Comparison of ENCODE assay signal across 9 mouse cellular contexts in the genomic region with DNA sequence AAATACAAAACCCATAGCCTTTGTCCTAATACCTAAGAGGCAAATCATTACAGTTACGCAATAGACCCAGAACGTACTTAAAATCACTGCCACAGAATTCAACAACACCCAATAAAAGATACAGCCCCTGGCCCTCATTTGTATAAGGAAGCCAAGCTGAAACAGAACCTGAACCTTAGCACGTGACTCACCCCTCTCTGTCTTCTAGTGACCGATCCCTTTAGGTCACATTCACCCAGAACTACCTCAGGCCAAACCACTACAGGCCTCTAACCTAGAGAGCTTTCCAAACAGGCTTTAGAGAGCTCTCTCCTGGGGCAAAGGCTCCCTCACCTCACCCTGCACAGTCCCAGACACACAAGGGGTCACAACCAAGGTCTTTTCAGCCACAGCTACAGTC. TPM values are rescaled to one million over a fixed set of nuclear protein-coding genes. Genes with fewer than 3 reads are reported as not detected.
DNase-seq lines count a peak whose midpoint lies in the region; ATAC-seq and TF ChIP-seq lines count a peak whose summit lies in the region.
"Had no signal": no experiment of that assay in that cellular context is flagged by ENCODE, and none has a peak within 500 bp of the region (broad histone marks: within the 10 kb centered on the region; RNA-seq: fewer than 3 reads in every experiment).

No protein-coding gene starts in this region.

- peaks cover 61% of the 10 kb centered on the region for H3K4me1 ChIP-seq in kidney, adult 2 months (ENCODE audit: control insufficient read depth, insufficient read depth, low read length)
- peaks cover 28% of the 10 kb centered on the region for H3K4me1 ChIP-seq in bone marrow, adult 2 months (ENCODE audit: control insufficient read depth, insufficient read depth, low read length)
- peaks cover 58% of the 10 kb centered on the region for H3K4me1 ChIP-seq in intestine, embryonic 16.5 days (ENCODE audit: control insufficient read depth, insufficient read depth, low read length)
- H3K4me1 ChIP-seq in thymus, adult 2 months (replicated peaks; ENCODE audit: control insufficient read depth, insufficient read depth, low read length) = peaks cover 49% of the 10 kb centered on the region

- H3K4me3 ChIP-seq in kidney, adult 2 months (ENCODE audit: insufficient read depth, low read depth, low read length) = no peak overlapping the region
- H3K4me3 ChIP-seq in bone marrow, adult 2 months (replicated peaks; ENCODE audit: control insufficient read depth, low read depth, low read length) = no peak overlapping the region
- no peak overlapping the region for H3K4me3 ChIP-seq in intestine, embryonic 16.5 days (ENCODE audit: low read length)
- H3K4me3 ChIP-seq in thymus, adult 2 months (ENCODE audit: control insufficient read depth, insufficient read depth, low read length) = no peak overlapping the region

- no peak overlapping the region for H3K4me2 ChIP-seq in intestine, embryonic 16.5 days (ENCODE audit: low read depth, low read length)

- no peak overlapping the region for H3K9ac ChIP-seq in intestine, embryonic 16.5 days (ENCODE audit: low read depth, low read length)

- no peaks in the 10 kb centered on the region for H3K27me3 ChIP-seq in kidney, adult 2 months (replicated peaks; ENCODE audit: control insufficient read depth, insufficient read depth, low read length)
- 0 out of 2 replicates have a peak, but pooled peaks cover 3% of the 10 kb centered on the region for H3K27me3 ChIP-seq in intestine, embryonic 16.5 days (replicated peaks; ENCODE audit: control insufficient read depth, insufficient read depth, low read length)
- H3K27me3 ChIP-seq in thymus, adult 2 months (ENCODE audit: control insufficient read depth, insufficient read depth, low read length) = no peaks in the 10 kb centered on the region

- no peaks in the 10 kb centered on the region for H3K36me3 ChIP-seq in kidney, adult 2 months (ENCODE audit: control insufficient read depth, insufficient read depth, low read length)
- no peaks in the 10 kb centered on the region for H3K36me3 ChIP-seq in intestine, embryonic 16.5 days (ENCODE audit: control insufficient read depth, insufficient read depth, low read length)
- H3K36me3 ChIP-seq in thymus, adult 2 months (ENCODE audit: control insufficient read depth, insufficient read depth, low read length) = no peaks in the 10 kb centered on the region

- peak overlapping the region; percentile 64 for H3K27ac ChIP-seq in kidney, adult 2 months (ENCODE audit: insufficient read depth, low read depth, low read length)
- H3K27ac ChIP-seq in bone marrow, adult 2 months (ENCODE audit: control insufficient read depth, insufficient read depth, low read depth, low read length, poor library complexity) = peak overlapping the region; percentile 7
- H3K27ac ChIP-seq in intestine, embryonic 16.5 days (ENCODE audit: low read length) = peak overlapping the region; percentile 26
- H3K27ac ChIP-seq in thymus, adult 2 months (ENCODE audit: control insufficient read depth, insufficient read depth, low read length) = no peak overlapping the region

- H3K9me3 ChIP-seq in intestine, embryonic 16.5 days (ENCODE audit: control insufficient read depth, low read length) = no peaks in the 10 kb centered on the region
- H3K9me3 ChIP-seq: G1E had no signal

- peak; percentile 72 for DNase-seq in kidney, adult 2 months
- no peak for DNase-seq in kidney, postnatal 4 days
- peak; percentile 37 for DNase-seq in lung, postnatal 25 days (ENCODE audit: low spot score)
- no peak for DNase-seq in layer of hippocampus, adult 9-11 months
- DNase-seq in thymus, adult 2 months = no peak
- DNase-seq in spleen, postnatal 10 days (ENCODE audit: low spot score in 2 of 2) = no peak

- no peak for TF ChIP-seq POLR2A in kidney, adult 2 months (IDR thresholded peaks at IDR 0.05; ENCODE audit: low read depth, low read length)
- no peak for TF ChIP-seq POLR2A in bone marrow, adult 2 months (IDR thresholded peaks at IDR 0.05; ENCODE audit: borderline replicate concordance, control insufficient read depth, low read depth, low read length)
- TF ChIP-seq POLR2A in thymus, adult 2 months (IDR thresholded peaks at IDR 0.05; ENCODE audit: control insufficient read depth, extremely low read depth, insufficient read depth, low read length, poor library complexity) = no peak

- ATAC-seq in intestine, embryonic 16.5 days = peak; percentile 19; the same call in 1 of the 2 replicates

- WGBS in kidney, adult 2 months = 48% methylated on average over 4 of the region's 4 CpGs
- WGBS in bone marrow, adult 2 months = 60% methylated on average over 4 of the region's 4 CpGs
- WGBS in intestine, embryonic 16.5 days = 56% methylated on average over 4 of the region's 4 CpGs
- 91% methylated on average over 4 of the region's 4 CpGs for WGBS in thymus, adult 2 months

- no peak for TF ChIP-seq CTCF in kidney, adult 2 months (conservative IDR thresholded peaks at IDR 0.05; ENCODE audit: insufficient read depth, insufficient read length, low read depth, low read length)
- TF ChIP-seq CTCF in bone marrow, adult 2 months (IDR thresholded peaks at IDR 0.05; ENCODE audit: control insufficient read depth, insufficient read depth, low read length) = no peak
- no peak for TF ChIP-seq CTCF in thymus, adult 2 months (IDR thresholded peaks at IDR 0.05; ENCODE audit: borderline replicate concordance, control insufficient read depth, extremely low read depth, insufficient read depth, low read length, poor library complexity)

RNA-seq across cellular contexts. Expression of a gene that starts 6.6 kb away (rescaled TPM):
- 20.1 and 22.2 TPM in 2 replicates for polyA plus RNA-seq in kidney, adult 2 months (2012; rRNA removed)
- 32.2 and 44.4 TPM in 2 replicates for polyA plus RNA-seq in bone marrow, adult 2 months (2011; ENCODE audit: insufficient read depth, insufficient read length, low replicate concordance, missing spikeins)
- 26.6 and 27.3 TPM in 2 replicates for polyA plus RNA-seq in intestine, embryonic 16.5 days (2015; fragmentation: Nextera tagmentation; extraction: Ambion mirVana)
- polyA plus RNA-seq in thymus, adult 2 months (2012; rRNA removed) = 34.1 and 49.4 TPM in 2 replicates

Comparison
In these comparisons a context has a peak if more than half of its experiments do, and no peak if none do; other contexts are left out.
1. DNase-seq: peak in kidney, adult 2 months (single experiment) and lung, postnatal 25 days (single experiment); none in kidney, postnatal 4 days (0 of 2), layer of hippocampus, adult 9-11 months (single experiment), thymus, adult 2 months (single experiment) and spleen, postnatal 10 days (0 of 2).